Mouse (Mus musculus) liver, postnatal 0 days (tissue): ENCODE data around the gene Ino80e. TPM values are rescaled to one million over a fixed set of nuclear protein-coding genes. Genes with fewer than 3 reads are reported as not detected.

ENCODE experiments used
- ATAC-seq: fragments of 200-750 bp; cut with Nextera tagmentation; 2 replicates; pipeline ENCODE4 v1.8.0; 2017; ENCODE audit warnings: mild to moderate bottlenecking, moderate library complexity
- DNase-seq: peaks from one replicate; pipeline ENCODE4 v3.0.0-alpha.2; 2016
- H3K27ac ChIP-seq: fragments of 300-500 bp; sonication (generic); 2 replicates; pipeline ENCODE4 v1.5.1; 2014; ENCODE audit warnings: antibody characterized with exemption, moderate library complexity, mild to moderate bottlenecking, low read depth
- H3K27me3 ChIP-seq: fragments of 300-500 bp; sonication (generic); 2 replicates; pipeline ENCODE4 v1.6.1; 2014; ENCODE audit warnings: low read length, control low read depth, mixed read lengths; ENCODE audit not compliant: insufficient read depth
- H3K36me3 ChIP-seq: fragments of 300-500 bp; sonication (generic); replicated peaks from 2 replicates; pipeline ENCODE4 v1.6.1; 2014; ENCODE audit warnings: mild to moderate bottlenecking, control low read depth, low read length, moderate library complexity, mixed read lengths; ENCODE audit not compliant: insufficient read depth
- H3K4me1 ChIP-seq: fragments of 300-500 bp; sonication (generic); 2 replicates; pipeline ENCODE4 v1.6.1; 2014; ENCODE audit warnings: antibody characterized with exemption, mild to moderate bottlenecking, control low read depth; ENCODE audit not compliant: insufficient read depth
- H3K4me2 ChIP-seq: fragments of 300-500 bp; sonication (generic); 2 replicates; pipeline ENCODE4 v1.6.1; 2014; ENCODE audit warnings: low read depth, mild to moderate bottlenecking, low read length, moderate library complexity, mixed read lengths
- H3K4me3 ChIP-seq: fragments of 300-500 bp; sonication (generic); 2 replicates; pipeline ENCODE4 v1.5.1; 2014; ENCODE audit warnings: low read depth, low read length
- H3K9ac ChIP-seq: fragments of 300-500 bp; sonication (generic); replicated peaks from 2 replicates; pipeline ENCODE4 v1.6.1; 2014; ENCODE audit warnings: mild to moderate bottlenecking, moderate library complexity
- H3K9me3 ChIP-seq: fragments of 300-500 bp; sonication (generic); 2 replicates; pipeline ENCODE4 v1.6.1; 2016; ENCODE audit warnings: mild to moderate bottlenecking, control low read depth, low read length, mixed read lengths
- CTCF ChIP-seq: sonication (generic); IDR thresholded peaks from 2 replicates; pipeline ENCODE4 v1.5.1; 2016; ENCODE audit warnings: antibody characterized with exemption, low read depth
- EP300 ChIP-seq: IDR thresholded peaks from 2 replicates; pipeline ENCODE4 v1.6.1; 2016; ENCODE audit warnings: antibody characterized with exemption, low read depth, mild to moderate bottlenecking
- WGBS: fragments of 180-500 bp; shearing (Covaris S2); extraction: QIAGEN DNeasy Blood & Tissue Kit; methylation state at CpG from one replicate; pipeline ENCODE4 v1.1.7; 2014; ENCODE audit not compliant: insufficient replicate concordance; 5-methylcytosine and 5-hydroxymethylcytosine counted together
- polyA plus RNA-seq: library from polyadenylated mRNA; unstranded; fragments of >200 nt; fragmentation: Nextera tagmentation; extraction: Ambion mirVana; gene quantifications from 2 replicates; pipeline ENCODE4 v1.2.1, GENCODE M21; 2015

The Ino80e gene
- polyA plus RNA-seq, 1 experiment from 2014 or later: 20.6 TPM

- ATAC-seq (peak; percentile 91), DNase-seq (peak; percentile 87)
- Histone ChIP-seq H3K9ac (peak overlapping the region; percentile 51; the same call in 1 of the 2 replicates), H3K27me3 (peaks cover 8% of the 10 kb centered on the region; the same call in 1 of the 2 replicates), H3K4me1 (peaks cover 11% of the 10 kb centered on the region; the same call in 1 of the 2 replicates), H3K27ac (no peak overlapping the region), H3K4me3 (peak overlapping the region; percentile 30; the same call in 1 of the 2 replicates), H3K9me3 (no peaks in the 10 kb centered on the region), H3K36me3 (no peaks in the 10 kb centered on the region), H3K4me2 (peak overlapping the region; percentile 65)
- peak; percentile 92 for TF ChIP-seq CTCF
- no peak for TF ChIP-seq EP300
- under 1% methylated on average over 21 of the region's 21 CpGs for WGBS
These were observed 30.1 kb downstream of the Ino80e start for GRCm38 (mm10) chr7:126832036-126832598.

- H3K4me2 ChIP-seq: peak within 1 kb of the TSS; percentile 65
- H3K4me3 ChIP-seq: peak within 1 kb of the TSS; percentile 30; the same call in 1 of the 2 replicates
- no peak for DNase-seq
- H3K9me3 ChIP-seq: no peaks in the 10 kb centered on the region
- peak within 1 kb of the TSS; percentile 51; the same call in 1 of the 2 replicates for H3K9ac ChIP-seq
- H3K4me1 ChIP-seq: peaks cover 8% of the 10 kb centered on the region; the same call in 1 of the 2 replicates
- WGBS: 61% methylated on average over 5 of the region's 5 CpGs
- no peaks in the 10 kb centered on the region for H3K36me3 ChIP-seq
- TF ChIP-seq EP300 (no peak), CTCF (no peak)
- ATAC-seq: no peak
- no peak within 1 kb of the TSS for H3K27ac ChIP-seq
- peaks cover 8% of the 10 kb centered on the region; the same call in 1 of the 2 replicates for H3K27me3 ChIP-seq
These were observed 30.6 kb downstream of the Ino80e start, which contains the start of gene 4930451I11Rik for GRCm38 (mm10) chr7:126831539-126831938. 4930451I11Rik (minus strand) TSS chr7:126831639.

- TF ChIP-seq CTCF (no peak), EP300 (no peak)
- Histone ChIP-seq H3K4me2 (no peak overlapping the region), H3K27ac (no peak overlapping the region), H3K9ac (no peak overlapping the region), H3K27me3 (peaks cover 37% of the 10 kb centered on the region), H3K4me3 (no peak overlapping the region), H3K4me1 (no peaks in the 10 kb centered on the region), H3K36me3 (no peaks in the 10 kb centered on the region), H3K9me3 (no peaks in the 10 kb centered on the region)
- ATAC-seq (no peak), DNase-seq (no peak)
- WGBS: 62% methylated on average over 5 of the region's 5 CpGs
These were observed 36.2 kb downstream of the Ino80e start for GRCm38 (mm10) chr7:126825952-126826351.

- no peak overlapping the region for H3K27ac ChIP-seq
- H3K9ac ChIP-seq: no peak overlapping the region
- no peak overlapping the region for H3K4me3 ChIP-seq
- H3K27me3 ChIP-seq: peaks cover 37% of the 10 kb centered on the region
- no peak for TF ChIP-seq EP300
- TF ChIP-seq CTCF: no peak
- H3K4me2 ChIP-seq: no peak overlapping the region
- ATAC-seq (no peak), DNase-seq (peak; percentile 53)
- H3K9me3 ChIP-seq: no peaks in the 10 kb centered on the region
- no peaks in the 10 kb centered on the region for H3K4me1 ChIP-seq
- WGBS: 20% methylated on average over 8 of the region's 8 CpGs
- H3K36me3 ChIP-seq: no peaks in the 10 kb centered on the region
These were observed 36.8 kb downstream of the Ino80e start for GRCm38 (mm10) chr7:126825403-126825802.

- H3K9me3 ChIP-seq: no peaks in the 10 kb centered on the region
- WGBS: 19% methylated on average over 10 of the region's 10 CpGs
- no peak overlapping the region for H3K4me2 ChIP-seq
- no peak overlapping the region for H3K4me3 ChIP-seq
- ATAC-seq: no peak
- H3K9ac ChIP-seq: no peak overlapping the region
- peaks cover 37% of the 10 kb centered on the region for H3K27me3 ChIP-seq
- TF ChIP-seq EP300 (no peak), CTCF (no peak)
- DNase-seq: no peak
- no peaks in the 10 kb centered on the region for H3K36me3 ChIP-seq
- no peak overlapping the region for H3K27ac ChIP-seq
- no peaks in the 10 kb centered on the region for H3K4me1 ChIP-seq
These were observed 38.2 kb downstream of the Ino80e start for GRCm38 (mm10) chr7:126823940-126824339.

GRCm38 (mm10) chr7:126823202-126823711 lies 38.9 kb downstream of the Ino80e start:
- no peak overlapping the region for H3K27ac ChIP-seq
- no peaks in the 10 kb centered on the region for H3K36me3 ChIP-seq
- peaks cover 33% of the 10 kb centered on the region for H3K27me3 ChIP-seq
- no peak for TF ChIP-seq EP300
- no peak for TF ChIP-seq CTCF
- no peak overlapping the region for H3K4me3 ChIP-seq
- no peak overlapping the region for H3K4me2 ChIP-seq
- no peaks in the 10 kb centered on the region for H3K9me3 ChIP-seq
- no peak for ATAC-seq
- DNase-seq: no peak
- WGBS: 6% methylated on average over 17 of the region's 19 CpGs
- no peak overlapping the region for H3K9ac ChIP-seq
- no peaks in the 10 kb centered on the region for H3K4me1 ChIP-seq
